Mouse (Mus musculus) lung, postnatal 0 days (tissue): ENCODE results near the gene Pcnp.

Experiments
- CTCF ChIP-seq: IDR thresholded peaks from 2 replicates; pipeline ENCODE4 v1.5.1; 2016; ENCODE audit warnings: antibody characterized with exemption, mild to moderate bottlenecking
- EP300 ChIP-seq: IDR thresholded peaks from 2 replicates; pipeline ENCODE4 v1.6.1; 2016; ENCODE audit warnings: antibody characterized with exemption, mild to moderate bottlenecking, control low read depth

GRCm38 (mm10) chr16:55974256-55974902, 55.2 kb downstream of the Pcnp start:
- TF ChIP-seq EP300, result no peak
- TF ChIP-seq CTCF, result no peak
